Mouse (Mus musculus): ENCODE measurements around the gene Slc22a3. TPM values are rescaled to one million over a fixed set of nuclear protein-coding genes. Genes with fewer than 3 reads are reported as not detected.

Gene Slc22a3
- polyA plus RNA-seq, 1 experiment from 2014 or later: 0.51 TPM

Other genes with a start within 250 kb of the Slc22a3 start
- 43.8 and 48.5 TPM in 2 replicates for gene Map3k4, start 188.9 kb downstream of the Slc22a3 start, polyA plus RNA-seq (2015; fragmentation: Nextera tagmentation; extraction: Ambion mirVana)
- 0.17 TPM in 1 of 2 replicates, not detected in the other for gene Plg, start 129.1 kb downstream of the Slc22a3 start, polyA plus RNA-seq (2015; fragmentation: Nextera tagmentation; extraction: Ambion mirVana)
- 1.1 and 1.2 TPM in 2 replicates for gene Slc22a2, start 76.4 kb upstream of the Slc22a3 start, polyA plus RNA-seq (2015; fragmentation: Nextera tagmentation; extraction: Ambion mirVana)
- gene Slc22a1, start 168.1 kb upstream of the Slc22a3 start, polyA plus RNA-seq (2015; fragmentation: Nextera tagmentation; extraction: Ambion mirVana): not detected in 2 replicates

Measured in midbrain, embryonic 13.5 days (tissue).